Mouse (Mus musculus): ENCODE data around the gene Sidt1.

DNA sequence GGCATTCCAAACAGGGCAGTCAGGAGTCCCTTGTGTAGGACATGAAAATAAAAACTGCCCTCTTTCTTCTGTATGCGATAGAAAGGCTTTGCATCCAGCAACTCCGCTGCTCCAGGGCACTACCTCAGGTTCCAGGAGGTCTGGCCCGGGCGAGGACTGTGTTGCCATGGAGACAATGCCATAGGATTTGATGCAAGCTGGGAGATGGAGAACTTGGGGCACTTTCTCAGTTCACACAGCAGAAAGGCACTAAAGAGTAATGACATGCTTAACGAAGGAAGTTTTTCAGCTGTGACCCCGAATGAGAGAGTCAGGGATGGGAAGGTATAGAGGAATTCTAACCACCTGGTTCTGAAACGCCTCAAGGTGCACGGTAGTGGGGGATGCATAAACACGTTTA is 1.8 kb downstream of the Sidt1 start:
- TF ChIP-seq CTCF (IDR thresholded peaks at IDR 0.05; ENCODE audit: low read depth) (no peak), EP300 (optimal IDR thresholded peaks at IDR 0.05) (no peak)
